Mouse (Mus musculus) heart, embryonic 16.5 days (tissue): ENCODE measurements at regions not wholly inside any gene's neighbourhood (a gene's known extent, or its start where the extent isn't known, plus 50 kb on each side); places are given as distances from the start of the nearest gene placed in this dataset.

Experiments used
- ATAC-seq: fragments of 200-750 bp; cut with Nextera tagmentation; replicated peaks from 2 replicates; pipeline ENCODE4 v1.8.0; 2017; ENCODE audit warnings: moderate number of reproducible peaks; ENCODE audit not compliant: insufficient read depth, low FRiP score; ENCODE audit errors: extremely low read depth
- H3K27ac ChIP-seq: fragments of 300-500 bp; sonication (generic); 2 replicates; pipeline ENCODE4 v1.5.1; 2014; ENCODE audit warnings: mild to moderate bottlenecking, low read length, control low read depth, moderate library complexity
- H3K27me3 ChIP-seq: fragments of 300-500 bp; sonication (generic); 2 replicates; pipeline ENCODE4 v1.6.1; 2014; ENCODE audit warnings: low read length, mixed read lengths; ENCODE audit not compliant: control insufficient read depth, insufficient read depth
- H3K36me3 ChIP-seq: fragments of 300-500 bp; sonication (generic); 2 replicates; pipeline ENCODE4 v1.6.1; 2014; ENCODE audit not compliant: control insufficient read depth, insufficient read depth
- H3K4me1 ChIP-seq: fragments of 300-500 bp; sonication (generic); 2 replicates; pipeline ENCODE4 v1.6.1; 2014; ENCODE audit warnings: low read length, mixed read lengths; ENCODE audit not compliant: control insufficient read depth, insufficient read depth
- H3K4me2 ChIP-seq: fragments of 300-500 bp; sonication (generic); 2 replicates; pipeline ENCODE4 v1.6.1; 2014; ENCODE audit warnings: low read depth, mild to moderate bottlenecking, control low read depth, low read length
- H3K4me3 ChIP-seq: fragments of 300-500 bp; sonication (generic); 2 replicates; pipeline ENCODE4 v1.5.1; 2014; ENCODE audit warnings: mild to moderate bottlenecking, control low read depth, low read length
- H3K9ac ChIP-seq: fragments of 300-500 bp; sonication (generic); 2 replicates; pipeline ENCODE4 v1.6.1; 2014; ENCODE audit warnings: low read length, control low read depth
- H3K9me3 ChIP-seq: fragments of 300-500 bp; sonication (generic); replicated peaks from 2 replicates; pipeline ENCODE4 v1.6.1; 2016; ENCODE audit warnings: low read length; ENCODE audit not compliant: control insufficient read depth
- WGBS: fragments of 180-500 bp; shearing (Covaris S2); extraction: QIAGEN DNeasy Blood & Tissue Kit; methylation state at CpG from one replicate; pipeline ENCODE4 v1.1.7; 2014; 5-methylcytosine and 5-hydroxymethylcytosine counted together

- H3K9me3 ChIP-seq = no peaks in the 10 kb centered on the region
- WGBS = 30% methylated on average over 14 of the region's 14 CpGs
- H3K36me3 ChIP-seq = no peaks in the 10 kb centered on the region
- ATAC-seq = no peak
- H3K27me3 ChIP-seq = no peaks in the 10 kb centered on the region
- no peak overlapping the region for H3K4me3 ChIP-seq
- H3K27ac ChIP-seq = peak overlapping the region; percentile 48
- peak overlapping the region; percentile 38; the same call in 1 of the 2 replicates for H3K9ac ChIP-seq
- H3K4me1 ChIP-seq = peaks cover 16% of the 10 kb centered on the region
- no peak overlapping the region for H3K4me2 ChIP-seq
Measured at GRCm38 (mm10) chr2:166482720-166483616, 230.7 kb downstream of the Prex1 start.

GRCm38 (mm10) chr2:166481774-166482173, 231.9 kb downstream of the Prex1 start:
- H3K4me1 ChIP-seq = peaks cover 12% of the 10 kb centered on the region
- 88% methylated on average over 7 of the region's 7 CpGs for WGBS
- no peaks in the 10 kb centered on the region for H3K27me3 ChIP-seq
- no peak overlapping the region for H3K9ac ChIP-seq
- H3K27ac ChIP-seq = no peak overlapping the region
- H3K9me3 ChIP-seq = no peaks in the 10 kb centered on the region
- ATAC-seq = no peak
- no peaks in the 10 kb centered on the region for H3K36me3 ChIP-seq
- H3K4me3 ChIP-seq = no peak overlapping the region
- H3K4me2 ChIP-seq = no peak overlapping the region

GRCm38 (mm10) chr2:166481362-166481761, 232.3 kb downstream of the Prex1 start:
- Histone ChIP-seq H3K4me2 (no peak overlapping the region), H3K27me3 (no peaks in the 10 kb centered on the region), H3K9me3 (no peaks in the 10 kb centered on the region), H3K4me1 (peaks cover 12% of the 10 kb centered on the region), H3K27ac (no peak overlapping the region), H3K4me3 (no peak overlapping the region), H3K36me3 (no peaks in the 10 kb centered on the region), H3K9ac (no peak overlapping the region)
- no peak for ATAC-seq
- WGBS = 70% methylated on average over 6 of the region's 6 CpGs

- Histone ChIP-seq H3K9me3 (no peaks in the 10 kb centered on the region), H3K4me1 (peaks cover 11% of the 10 kb centered on the region), H3K4me3 (no peak overlapping the region), H3K27ac (no peak overlapping the region), H3K9ac (no peak overlapping the region), H3K36me3 (no peaks in the 10 kb centered on the region), H3K4me2 (no peak overlapping the region), H3K27me3 (no peaks in the 10 kb centered on the region)
- ATAC-seq = no peak
- WGBS = 72% methylated on average over 5 of the region's 5 CpGs
Measured at GRCm38 (mm10) chr2:166480883-166481282, 232.7 kb downstream of the Prex1 start.

DNA sequence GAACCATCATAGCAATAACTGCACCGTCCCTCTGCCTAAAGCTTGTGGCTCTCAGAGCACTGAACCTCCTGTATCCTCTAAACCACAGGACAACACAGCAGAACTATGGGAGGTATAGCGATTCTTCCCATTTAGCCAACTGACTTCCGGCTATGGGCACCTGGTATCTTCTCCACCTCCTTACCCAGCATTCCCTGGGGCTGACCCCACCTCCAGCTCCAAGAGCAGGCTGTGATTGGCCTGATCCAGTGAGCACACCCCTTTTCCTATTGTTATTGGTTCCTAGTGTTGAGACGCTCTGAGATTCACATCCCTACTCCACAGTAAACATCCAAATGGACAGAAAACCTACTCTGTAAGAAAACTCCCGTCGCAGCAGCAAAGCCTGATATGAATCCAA, 236.7 kb downstream of the Prex1 start:
- Histone ChIP-seq H3K27ac (no peak overlapping the region), H3K9me3 (no peaks in the 10 kb centered on the region), H3K4me2 (no peak overlapping the region), H3K9ac (no peak overlapping the region), H3K36me3 (no peaks in the 10 kb centered on the region), H3K4me1 (no peaks in the 10 kb centered on the region; the same call in 1 of the 2 replicates), H3K4me3 (no peak overlapping the region), H3K27me3 (no peaks in the 10 kb centered on the region)
- ATAC-seq = no peak
- WGBS = 86% methylated on average over 6 of the region's 6 CpGs

DNA sequence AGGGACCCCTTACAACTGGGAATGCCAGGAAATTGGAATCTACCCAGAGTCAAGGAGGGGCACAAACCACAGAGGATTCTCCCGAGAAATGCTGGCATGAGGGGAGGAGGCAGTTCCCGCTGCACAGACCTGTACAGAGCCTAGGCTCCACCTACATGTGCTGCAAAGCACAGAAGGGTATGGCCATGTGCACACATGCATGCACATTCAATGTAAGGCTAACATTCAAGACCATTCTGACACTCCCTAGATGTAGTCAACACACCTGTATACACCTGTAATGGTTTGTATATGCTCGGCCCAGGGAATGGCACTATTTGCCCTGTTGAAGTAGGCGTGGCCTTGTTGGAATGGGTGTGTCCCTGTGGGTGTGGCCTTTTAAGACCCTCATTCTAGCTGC, 238.0 kb downstream of the Prex1 start:
- no peaks in the 10 kb centered on the region for H3K9me3 ChIP-seq
- no peak for ATAC-seq

GRCm38 (mm10) chr2:166474601-166475000, 239.0 kb downstream of the Prex1 start:
- Histone ChIP-seq H3K27ac (no peak overlapping the region), H3K9ac (no peak overlapping the region), H3K4me3 (no peak overlapping the region), H3K9me3 (no peaks in the 10 kb centered on the region), H3K27me3 (no peaks in the 10 kb centered on the region), H3K4me2 (no peak overlapping the region), H3K4me1 (peaks cover 5% of the 10 kb centered on the region), H3K36me3 (no peaks in the 10 kb centered on the region)
- 74% methylated on average over 12 of the region's 12 CpGs for WGBS
- ATAC-seq = no peak

More for the DNA sequence above, 238.0 kb downstream of the Prex1 start:
- H3K4me2 ChIP-seq = no peak overlapping the region
- H3K27ac ChIP-seq = no peak overlapping the region
- WGBS = 73% methylated on average over 4 of the region's 4 CpGs
- H3K4me1 ChIP-seq = peaks cover 5% of the 10 kb centered on the region
- H3K4me3 ChIP-seq = no peak overlapping the region
- H3K27me3 ChIP-seq = no peaks in the 10 kb centered on the region
- H3K36me3 ChIP-seq = no peaks in the 10 kb centered on the region
- no peak overlapping the region for H3K9ac ChIP-seq

DNA sequence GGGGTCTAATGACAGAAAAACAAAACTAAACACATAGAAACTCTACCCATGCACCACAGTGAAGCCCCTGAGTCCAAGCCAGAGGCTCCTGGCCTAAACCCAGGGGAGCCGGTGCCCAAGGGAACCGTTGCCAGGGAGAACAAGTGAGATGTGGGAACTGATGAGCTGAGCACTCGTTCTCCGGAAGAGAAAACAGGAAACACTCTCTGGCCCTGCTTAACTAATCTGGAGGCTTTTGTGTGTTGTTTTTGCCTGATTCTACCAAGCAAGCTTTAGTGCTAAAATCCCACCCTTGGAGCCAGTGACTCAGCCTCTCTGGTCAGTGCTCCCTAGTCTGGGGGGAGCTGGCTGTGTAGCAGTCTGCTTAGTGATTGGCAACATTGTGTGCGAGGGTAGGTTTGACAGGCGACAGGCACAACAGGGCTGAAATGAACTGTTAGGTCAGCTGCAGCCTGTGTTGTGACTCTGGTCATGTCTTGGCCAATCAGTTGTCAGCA, 242.3 kb downstream of the Prex1 start:
- Histone ChIP-seq H3K9me3 (no peaks in the 10 kb centered on the region), H3K4me2 (no peak overlapping the region), H3K36me3 (no peaks in the 10 kb centered on the region), H3K27me3 (no peaks in the 10 kb centered on the region), H3K27ac (peak overlapping the region; percentile 44), H3K4me3 (no peak overlapping the region), H3K9ac (no peak overlapping the region), H3K4me1 (peaks cover 5% of the 10 kb centered on the region)
- 44% methylated on average over 6 of the region's 6 CpGs for WGBS
- no peak for ATAC-seq

DNA sequence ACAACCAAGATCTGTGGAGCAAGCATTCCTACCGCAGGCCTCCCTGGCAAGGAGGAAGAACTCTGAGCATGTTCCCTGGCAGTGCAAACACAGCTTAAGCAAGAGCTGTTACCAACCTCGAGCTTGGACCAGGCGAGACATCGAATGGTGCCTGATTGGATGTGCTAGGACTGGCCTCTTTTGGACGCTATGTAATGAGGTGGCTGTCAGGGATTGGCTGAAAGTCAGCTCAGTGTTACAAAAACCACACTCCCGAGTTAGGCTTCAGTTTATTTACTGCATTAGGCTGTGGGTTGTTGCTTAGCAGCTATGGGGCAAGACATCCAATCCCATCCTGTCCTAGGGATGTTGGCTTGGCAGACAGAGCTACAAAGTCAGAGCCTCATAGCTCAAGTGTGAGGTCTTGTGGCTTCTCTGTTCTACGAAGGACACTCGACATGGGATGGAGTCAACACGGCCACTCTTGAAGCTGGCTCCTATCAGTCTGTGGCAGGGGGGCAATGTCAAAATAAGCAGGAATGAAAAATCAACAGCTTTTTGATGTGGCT, 244.5 kb downstream of the Prex1 start:
- H3K9me3 ChIP-seq = no peaks in the 10 kb centered on the region
- H3K4me3 ChIP-seq = no peak overlapping the region
- no peak for ATAC-seq
- no peaks in the 10 kb centered on the region for H3K27me3 ChIP-seq
- no peak overlapping the region for H3K9ac ChIP-seq
- H3K36me3 ChIP-seq = no peaks in the 10 kb centered on the region
- no peak overlapping the region for H3K4me2 ChIP-seq
- H3K27ac ChIP-seq = no peak overlapping the region
- H3K4me1 ChIP-seq = peaks cover 5% of the 10 kb centered on the region
- 79% methylated on average over 9 of the region's 9 CpGs for WGBS
